9 mouse cellular contexts compared by ENCODE assay signal in genomic region chr4:139581427-139582051, GRCm38 (mm10). TPM values are rescaled to one million over a fixed set of nuclear protein-coding genes. Genes with fewer than 3 reads are reported as not detected.
DNase-seq lines count a peak whose midpoint lies in the region; ATAC-seq and TF ChIP-seq lines count a peak whose summit lies in the region.
"Had no signal": no experiment of that assay in that cellular context is flagged by ENCODE, and none has a peak within 500 bp of the region (broad histone marks: within the 10 kb centered on the region; RNA-seq: fewer than 3 reads in every experiment).

No protein-coding gene starts in this region.

- 44% methylated on average over 6 of the region's 6 CpGs for WGBS in forebrain, embryonic 15.5 days
- WGBS in kidney, embryonic 14.5 days, result 6% methylated on average over 6 of the region's 6 CpGs

- no peaks in the 10 kb centered on the region for H3K9me3 ChIP-seq in forebrain, embryonic 15.5 days
- H3K9me3 ChIP-seq in kidney, embryonic 14.5 days (ENCODE audit: control insufficient read depth, low read length), result no peaks in the 10 kb centered on the region
- H3K9me3 ChIP-seq: G1E had no signal

- H3K9ac ChIP-seq in forebrain, embryonic 15.5 days (replicated peaks), result no peak overlapping the region; the same call in 1 of the 2 replicates
- H3K9ac ChIP-seq in kidney, embryonic 14.5 days (ENCODE audit: low read depth, low read length), result peak overlapping the region; percentile 43; the same call in 1 of the 2 replicates

- H3K4me1 ChIP-seq in forebrain, embryonic 15.5 days, result peaks cover 21% of the 10 kb centered on the region
- H3K4me1 ChIP-seq in kidney, embryonic 14.5 days (ENCODE audit: control insufficient read depth, insufficient read depth, low read length), result peaks cover 77% of the 10 kb centered on the region

- peak overlapping the region; percentile 6; the same call in 1 of the 2 replicates for H3K4me3 ChIP-seq in layer of hippocampus, adult 2 months
- H3K4me3 ChIP-seq in forebrain, embryonic 15.5 days, result no peak overlapping the region
- H3K4me3 ChIP-seq in kidney, embryonic 14.5 days (ENCODE audit: low read length), result peak overlapping the region; percentile 12

- peak overlapping the region; percentile 52; the same call in 1 of the 2 replicates for H3K27ac ChIP-seq in layer of hippocampus, adult 2 months
- H3K27ac ChIP-seq in forebrain, embryonic 15.5 days (replicated peaks), result peak overlapping the region; percentile 13; the same call in 1 of the 2 replicates
- peak overlapping the region; percentile 96 for H3K27ac ChIP-seq in kidney, embryonic 14.5 days (ENCODE audit: low read depth, low read length)

- DNase-seq in layer of hippocampus, adult 2 months (ENCODE audit: low spot score in 2 of 2), result no peak
- no peak for DNase-seq in layer of hippocampus, adult 9-11 months
- DNase-seq in lung, postnatal 4 days, result peak; percentile 70 to 71
- no peak for DNase-seq in right cerebral cortex, adult 18-20 months
- no peak for DNase-seq in frontal cortex, postnatal 14 days (ENCODE audit: low spot score in 2 of 2)

- H3K4me2 ChIP-seq in forebrain, embryonic 15.5 days (replicated peaks), result 0 out of 2 replicates have a peak overlapping the region, but pooled peaks have one; percentile 5
- H3K4me2 ChIP-seq in kidney, embryonic 14.5 days (replicated peaks; ENCODE audit: low read depth, low read length), result peak overlapping the region; percentile 31

- no peaks in the 10 kb centered on the region for H3K27me3 ChIP-seq in forebrain, embryonic 15.5 days
- H3K27me3 ChIP-seq in kidney, embryonic 14.5 days (ENCODE audit: control insufficient read depth, insufficient read depth, low read length), result no peaks in the 10 kb centered on the region

- ATAC-seq in forebrain, embryonic 15.5 days (replicated peaks), result no peak
- ATAC-seq in kidney, embryonic 14.5 days (ENCODE audit: low FRiP score, low TSS enrichment), result 0 out of 2 replicates have a peak, but pooled peaks have one; percentile 3
- ATAC-seq in erythroid progenitor cell, adult 5-6 weeks (replicated peaks; ENCODE audit: low FRiP score, poor library complexity, severe bottlenecking), result no peak

- no peak for TF ChIP-seq CTCF in layer of hippocampus, adult 2 months (conservative IDR thresholded peaks at IDR 0.05)

- no peaks in the 10 kb centered on the region for H3K36me3 ChIP-seq in forebrain, embryonic 15.5 days
- no peaks in the 10 kb centered on the region for H3K36me3 ChIP-seq in kidney, embryonic 14.5 days (ENCODE audit: control insufficient read depth, insufficient read depth, low read length)
- H3K36me3 ChIP-seq: G1E had no signal

RNA-seq across cellular contexts. Expression of gene Gm21969, which starts 21.4 kb away (rescaled TPM):
- not detected for total RNA-seq in layer of hippocampus, adult 2 months (2021)
- not detected in 2 replicates for polyA plus RNA-seq in forebrain, embryonic 15.5 days (2015; fragmentation: Nextera tagmentation; extraction: Ambion mirVana)
- polyA plus RNA-seq in kidney, embryonic 14.5 days (2014; fragmentation: Nextera tagmentation; extraction: Ambion mirVana), result not detected in 2 replicates
- total RNA-seq in erythroid progenitor cell, adult 5-6 weeks (2015; ENCODE audit: low replicate concordance), result not detected in 2 replicates
- not detected in 2 replicates for total RNA-seq in erythroid progenitor cell, adult 5-6 weeks (2017; ENCODE audit: low replicate concordance)
- total RNA-seq: G1E had no signal

RNA-seq across cellular contexts. Expression of gene Aldh4a1, which starts 41.1 kb away (rescaled TPM):
- total RNA-seq in layer of hippocampus, adult 2 months (2021), result 10 to 100 TPM; 20.1 to 20.2 TPM
- polyA plus RNA-seq in forebrain, embryonic 15.5 days (2015; fragmentation: Nextera tagmentation; extraction: Ambion mirVana), result 27.7 and 29.5 TPM in 2 replicates
- polyA plus RNA-seq in kidney, embryonic 14.5 days (2014; fragmentation: Nextera tagmentation; extraction: Ambion mirVana), result 31.3 and 37.3 TPM in 2 replicates
- 1.7 and 1.8 TPM in 2 replicates for total RNA-seq in erythroid progenitor cell, adult 5-6 weeks (2015; ENCODE audit: low replicate concordance)
- 0.30 and 4.7 TPM in 2 replicates for total RNA-seq in erythroid progenitor cell, adult 5-6 weeks (2017; ENCODE audit: low replicate concordance)

RNA-seq across cellular contexts. Expression of gene Iffo2, which starts 51.2 kb away (rescaled TPM):
- 10 to 100 TPM; 15.7 to 17.5 TPM for total RNA-seq in layer of hippocampus, adult 2 months (2021)
- 4.6 and 5.7 TPM in 2 replicates for polyA plus RNA-seq in forebrain, embryonic 15.5 days (2015; fragmentation: Nextera tagmentation; extraction: Ambion mirVana)
- polyA plus RNA-seq in kidney, embryonic 14.5 days (2014; fragmentation: Nextera tagmentation; extraction: Ambion mirVana), result 7.1 and 9.4 TPM in 2 replicates
- total RNA-seq in erythroid progenitor cell, adult 5-6 weeks (2015; ENCODE audit: low replicate concordance), result not detected in 2 replicates
- total RNA-seq in erythroid progenitor cell, adult 5-6 weeks (2017; ENCODE audit: low replicate concordance), result 0.39 TPM in 1 of 2 replicates, not detected in the other

Comparison
In these comparisons a context has a peak if more than half of its experiments do, and no peak if none do; other contexts are left out.
1. DNase-seq: peak in lung, postnatal 4 days (2 of 2); none in layer of hippocampus, adult 2 months (0 of 2), layer of hippocampus, adult 9-11 months (single experiment), right cerebral cortex, adult 18-20 months (single experiment) and frontal cortex, postnatal 14 days (0 of 2).
2. H3K27ac ChIP-seq: peak in every context shown above with its lines; median percentile 96 in kidney, embryonic 14.5 days; 52 in layer of hippocampus, adult 2 months; 13 in forebrain, embryonic 15.5 days.
3. RNA of gene Iffo2, which starts 51.2 kb away (total RNA-seq): 15.7 to 17.5 TPM in layer of hippocampus, adult 2 months; 0.39 TPM in erythroid progenitor cell, adult 5-6 weeks; every median in the first group is over 10 times any median in the second.